Mouse (Mus musculus) midbrain, embryonic 14.5 days (tissue): ENCODE measurements at regions not wholly inside any gene's neighbourhood (a gene's known extent, or its start where the extent isn't known, plus 50 kb on each side); places are given as distances from the start of the nearest gene placed in this dataset.

Experiments used
- ATAC-seq: fragments of 200-750 bp; cut with Nextera tagmentation; 2 replicates; pipeline ENCODE4 v1.8.0; 2017; ENCODE audit warnings: moderate number of reproducible peaks, moderate library complexity; ENCODE audit not compliant: low FRiP score, low TSS enrichment
- DNase-seq: peaks from one replicate; pipeline ENCODE4 v3.0.0-alpha.2; 2015
- H3K27ac ChIP-seq: fragments of 300-500 bp; sonication (generic); replicated peaks from 2 replicates; pipeline ENCODE4 v1.5.1; 2014; ENCODE audit warnings: mild to moderate bottlenecking, low read depth, low read length, moderate library complexity
- H3K27me3 ChIP-seq: fragments of 300-500 bp; sonication (generic); 2 replicates; pipeline ENCODE4 v1.6.1; 2014; ENCODE audit warnings: low read length, control low read depth, mixed read lengths; ENCODE audit not compliant: control insufficient read depth, insufficient read depth
- H3K36me3 ChIP-seq: fragments of 300-500 bp; sonication (generic); 2 replicates; pipeline ENCODE4 v1.6.1; 2014; ENCODE audit warnings: low read length, control low read depth; ENCODE audit not compliant: control insufficient read depth, insufficient read depth
- H3K4me1 ChIP-seq: fragments of 300-500 bp; sonication (generic); 2 replicates; pipeline ENCODE4 v1.6.1; 2014; ENCODE audit warnings: mild to moderate bottlenecking, antibody characterized with exemption, low read length, control low read depth; ENCODE audit not compliant: control insufficient read depth, insufficient read depth
- H3K4me2 ChIP-seq: fragments of 300-500 bp; sonication (generic); 2 replicates; pipeline ENCODE4 v1.6.1; 2014; ENCODE audit warnings: mild to moderate bottlenecking, low read length, moderate library complexity
- H3K4me3 ChIP-seq: fragments of 300-500 bp; sonication (generic); replicated peaks from 2 replicates; pipeline ENCODE4 v1.5.1; 2014; ENCODE audit warnings: low read depth, low read length
- H3K9ac ChIP-seq: fragments of 300-500 bp; sonication (generic); replicated peaks from 2 replicates; pipeline ENCODE4 v1.6.1; 2014; ENCODE audit warnings: mild to moderate bottlenecking, low read length, moderate library complexity
- H3K9me3 ChIP-seq: fragments of 300-500 bp; sonication (generic); 2 replicates; pipeline ENCODE4 v1.6.1; 2016; ENCODE audit warnings: low read length, control low read depth, mixed read lengths; ENCODE audit not compliant: control insufficient read depth
- WGBS: fragments of 180-500 bp; shearing (Covaris S2); extraction: QIAGEN DNeasy Blood & Tissue Kit; methylation state at CpG from one replicate; pipeline ENCODE4 v1.1.7; 2014; 5-methylcytosine and 5-hydroxymethylcytosine counted together

DNA sequence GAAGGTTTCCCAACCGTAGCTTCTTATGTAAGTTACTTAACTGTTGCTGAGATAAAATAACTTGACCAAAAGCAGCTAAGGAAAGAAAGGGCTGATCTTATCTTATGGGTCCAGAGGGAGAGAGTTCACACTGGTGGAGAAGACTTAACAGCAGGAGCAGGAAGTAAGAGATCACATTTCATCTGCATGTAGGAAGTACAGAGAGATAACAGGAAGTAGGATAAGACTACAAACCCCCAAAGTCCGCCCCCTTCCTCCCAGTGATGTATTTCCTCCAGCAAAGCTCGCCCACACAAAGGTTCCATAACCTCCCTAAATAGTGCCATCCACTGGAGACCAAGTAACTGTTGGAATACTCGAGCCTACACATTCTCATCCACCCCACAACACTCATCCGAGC lies 79.2 kb upstream of the Tbc1d5 start:
- Histone ChIP-seq H3K36me3 (no peaks in the 10 kb centered on the region), H3K27me3 (no peaks in the 10 kb centered on the region), H3K9me3 (no peaks in the 10 kb centered on the region), H3K9ac (no peak overlapping the region), H3K4me2 (no peak overlapping the region), H3K4me3 (no peak overlapping the region), H3K4me1 (no peaks in the 10 kb centered on the region), H3K27ac (no peak overlapping the region)
- ATAC-seq (no peak), DNase-seq (no peak)
- 88% methylated on average over 5 of the region's 5 CpGs for WGBS

DNA sequence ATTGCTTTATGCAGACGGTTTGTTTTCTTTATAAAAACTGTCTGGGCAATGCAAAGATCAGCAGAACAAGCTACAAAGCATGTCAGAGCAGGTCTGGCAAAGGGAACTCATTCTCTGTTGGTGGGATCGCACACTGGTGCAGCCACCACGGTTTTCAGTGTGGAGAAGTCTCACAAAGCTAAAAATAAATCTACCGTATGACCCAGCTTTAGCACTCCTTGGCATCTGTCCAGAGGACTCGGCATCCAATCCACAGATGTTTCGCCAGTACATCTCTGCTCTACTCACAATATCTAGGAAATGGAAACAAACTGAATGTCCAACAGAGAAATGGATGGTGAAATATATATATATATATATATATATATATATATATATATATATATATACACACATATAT lies 69.4 kb upstream of the Tbc1d5 start:
- Histone ChIP-seq H3K27ac (no peak overlapping the region), H3K27me3 (no peaks in the 10 kb centered on the region), H3K4me3 (no peak overlapping the region), H3K4me2 (no peak overlapping the region), H3K9ac (no peak overlapping the region), H3K36me3 (no peaks in the 10 kb centered on the region), H3K4me1 (no peaks in the 10 kb centered on the region), H3K9me3 (no peaks in the 10 kb centered on the region)
- 78% methylated on average over 6 of the region's 6 CpGs for WGBS
- DNase-seq (no peak), ATAC-seq (no peak)

DNA sequence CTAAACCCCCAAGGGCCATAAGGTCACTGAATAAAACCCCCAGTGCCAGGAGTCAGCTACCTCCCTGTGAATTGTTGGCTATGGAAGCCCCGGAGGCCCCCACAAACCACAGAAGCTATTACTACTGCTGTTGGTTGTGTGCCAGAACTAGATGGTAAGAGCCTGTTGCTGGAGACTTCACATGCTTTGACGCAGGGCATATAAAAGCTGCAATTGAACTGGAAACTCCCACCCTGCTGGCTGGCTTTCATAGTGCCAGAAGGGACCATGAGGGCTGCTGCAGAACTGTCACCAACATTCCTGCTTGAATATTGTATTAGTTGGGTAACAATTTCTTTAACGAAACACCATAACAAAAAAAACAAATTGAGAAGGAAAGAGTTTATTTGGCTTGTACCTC lies 66.9 kb upstream of the Tbc1d5 start:
- H3K27ac ChIP-seq: no peak overlapping the region
- no peak for ATAC-seq

DNA sequence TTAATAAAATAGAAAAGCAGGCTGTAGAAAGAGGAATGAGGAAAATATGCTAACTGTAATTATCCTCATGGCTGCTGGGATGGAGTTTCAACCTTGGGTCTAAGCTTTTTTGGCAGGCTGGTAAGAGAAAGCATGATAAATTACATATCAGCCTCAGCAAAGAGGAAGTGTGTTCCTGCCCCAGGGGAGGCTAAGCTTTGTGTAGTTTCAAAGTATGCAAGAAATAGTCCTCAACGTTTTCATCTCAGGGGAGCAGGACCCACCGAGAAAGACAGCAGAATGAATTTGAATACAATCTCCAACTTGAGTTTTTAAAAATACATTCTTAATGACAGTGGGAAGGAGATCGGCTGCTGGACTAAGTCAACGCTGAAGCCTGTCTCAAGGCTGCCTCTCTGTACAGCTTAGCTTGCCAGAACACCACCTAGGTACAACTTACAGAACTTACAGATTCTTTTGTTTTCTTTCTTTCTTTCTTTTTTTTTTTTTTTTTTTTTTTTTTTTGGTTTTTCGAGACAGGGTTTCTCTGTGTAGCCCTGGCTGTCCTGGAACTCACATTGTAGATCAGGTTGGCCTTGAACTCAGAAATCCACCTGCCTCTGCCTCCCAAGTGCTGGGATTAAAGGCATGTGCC lies 61.3 kb upstream of the Tbc1d5 start:
- no peaks in the 10 kb centered on the region for H3K9me3 ChIP-seq
- no peaks in the 10 kb centered on the region for H3K36me3 ChIP-seq
- H3K9ac ChIP-seq: no peak overlapping the region
- no peaks in the 10 kb centered on the region for H3K27me3 ChIP-seq
- no peak for DNase-seq
- H3K4me2 ChIP-seq: no peak overlapping the region
- H3K4me3 ChIP-seq: no peak overlapping the region
- 73% methylated on average over 5 of the region's 5 CpGs for WGBS
- ATAC-seq: no peak
- H3K27ac ChIP-seq: no peak overlapping the region
- no peaks in the 10 kb centered on the region for H3K4me1 ChIP-seq

More for the DNA sequence above, 66.9 kb upstream of the Tbc1d5 start:
- no peaks in the 10 kb centered on the region for H3K27me3 ChIP-seq
- no peak overlapping the region for H3K4me3 ChIP-seq
- no peak for DNase-seq
- no peak overlapping the region for H3K4me2 ChIP-seq
- 82% methylated on average over 3 of the region's 3 CpGs for WGBS
- no peaks in the 10 kb centered on the region for H3K9me3 ChIP-seq
- no peaks in the 10 kb centered on the region for H3K36me3 ChIP-seq
- H3K9ac ChIP-seq: no peak overlapping the region
- H3K4me1 ChIP-seq: no peaks in the 10 kb centered on the region

DNA sequence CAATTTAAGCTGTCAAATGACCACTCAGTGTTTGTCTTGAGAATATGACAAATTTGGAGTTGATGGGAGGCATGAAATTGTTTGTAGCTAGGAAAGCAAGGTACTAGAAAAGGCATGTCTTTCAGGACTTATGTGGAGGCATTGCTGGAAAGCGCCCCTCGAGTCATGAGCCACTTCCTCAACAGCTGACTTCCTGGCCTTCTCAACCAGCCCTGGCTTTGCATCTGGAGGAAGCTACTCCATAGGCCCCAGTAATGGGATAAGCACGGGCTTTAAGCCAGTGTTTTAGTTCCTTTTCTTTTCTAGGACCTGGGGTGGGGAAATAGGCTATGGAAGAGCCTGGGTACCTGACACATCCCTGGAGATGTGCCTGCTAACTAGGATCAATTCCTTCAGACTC lies 60.3 kb upstream of the Tbc1d5 start:
- Histone ChIP-seq H3K4me2 (no peak overlapping the region), H3K4me3 (no peak overlapping the region), H3K27ac (no peak overlapping the region), H3K27me3 (no peaks in the 10 kb centered on the region), H3K9me3 (no peaks in the 10 kb centered on the region), H3K4me1 (no peaks in the 10 kb centered on the region), H3K9ac (no peak overlapping the region), H3K36me3 (no peaks in the 10 kb centered on the region)
- 69% methylated on average over 3 of the region's 3 CpGs for WGBS
- ATAC-seq (no peak), DNase-seq (no peak)
